Mouse (Mus musculus) thymus, postnatal 4 days (tissue): ENCODE measurements around the gene Unc5cl.

Experiments
- DNase-seq: peaks from one replicate; pipeline ENCODE4 v3.0.0; 2021

Unc5cl gene

DNA sequence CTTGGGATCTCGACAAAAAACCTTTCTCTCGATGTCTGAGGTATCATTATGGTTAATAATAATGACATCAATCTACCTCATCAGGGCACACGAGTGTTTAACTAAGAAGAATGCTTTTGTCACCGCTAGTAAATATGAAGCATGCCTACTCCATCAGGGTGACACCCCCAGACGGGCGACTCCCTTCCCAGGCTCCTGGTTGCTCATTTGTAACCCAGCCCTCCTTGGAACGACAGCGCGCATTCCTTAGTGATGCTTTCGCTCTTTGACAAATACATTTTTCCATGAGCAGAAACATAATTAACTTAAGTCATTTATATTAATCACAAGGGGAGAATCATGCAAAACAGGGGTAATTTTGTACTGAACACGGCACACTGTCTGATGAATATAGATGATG, 88.0 kb downstream of the Unc5cl start:
- no peak for DNase-seq

GRCm38 (mm10) chr17:48543301-48543765, 88.6 kb downstream of the Unc5cl start:
- DNase-seq = no peak

DNA sequence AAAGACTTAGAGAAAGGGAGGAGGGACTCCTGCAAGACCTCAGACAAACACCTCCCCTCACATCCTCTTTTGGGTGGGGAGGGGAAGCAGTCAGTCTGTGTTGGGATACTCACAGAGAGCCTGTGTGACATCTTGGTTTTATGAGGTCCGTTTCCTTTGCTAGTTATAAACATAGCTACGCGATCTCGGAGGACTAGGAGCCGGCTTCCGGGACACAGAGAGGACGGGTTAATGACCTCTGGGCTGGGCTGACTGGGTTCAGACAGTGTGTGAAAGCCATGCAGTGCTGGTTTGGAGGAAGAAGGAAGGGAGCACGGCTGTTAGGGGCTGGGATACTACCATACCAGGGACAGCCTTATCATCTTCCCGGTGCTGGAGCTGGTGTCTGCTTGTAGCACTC, 90.0 kb downstream of the Unc5cl start:
- DNase-seq = no peak

- no peak for DNase-seq
Measured at GRCm38 (mm10) chr17:48545223-48545943, 90.7 kb downstream of the Unc5cl start.

GRCm38 (mm10) chr17:48546036-48546435, 91.3 kb downstream of the Unc5cl start:
- DNase-seq = no peak

- no peak for DNase-seq
Measured at GRCm38 (mm10) chr17:48547668-48548067, 93.0 kb downstream of the Unc5cl start.

- DNase-seq = no peak
Measured at GRCm38 (mm10) chr17:48551788-48552531, 97.3 kb downstream of the Unc5cl start.

GRCm38 (mm10) chr17:48552532-48552915, 97.8 kb downstream of the Unc5cl start:
- DNase-seq = no peak

- no peak for DNase-seq
Measured at GRCm38 (mm10) chr17:48556223-48556962, 101.7 kb downstream of the Unc5cl start.

DNA sequence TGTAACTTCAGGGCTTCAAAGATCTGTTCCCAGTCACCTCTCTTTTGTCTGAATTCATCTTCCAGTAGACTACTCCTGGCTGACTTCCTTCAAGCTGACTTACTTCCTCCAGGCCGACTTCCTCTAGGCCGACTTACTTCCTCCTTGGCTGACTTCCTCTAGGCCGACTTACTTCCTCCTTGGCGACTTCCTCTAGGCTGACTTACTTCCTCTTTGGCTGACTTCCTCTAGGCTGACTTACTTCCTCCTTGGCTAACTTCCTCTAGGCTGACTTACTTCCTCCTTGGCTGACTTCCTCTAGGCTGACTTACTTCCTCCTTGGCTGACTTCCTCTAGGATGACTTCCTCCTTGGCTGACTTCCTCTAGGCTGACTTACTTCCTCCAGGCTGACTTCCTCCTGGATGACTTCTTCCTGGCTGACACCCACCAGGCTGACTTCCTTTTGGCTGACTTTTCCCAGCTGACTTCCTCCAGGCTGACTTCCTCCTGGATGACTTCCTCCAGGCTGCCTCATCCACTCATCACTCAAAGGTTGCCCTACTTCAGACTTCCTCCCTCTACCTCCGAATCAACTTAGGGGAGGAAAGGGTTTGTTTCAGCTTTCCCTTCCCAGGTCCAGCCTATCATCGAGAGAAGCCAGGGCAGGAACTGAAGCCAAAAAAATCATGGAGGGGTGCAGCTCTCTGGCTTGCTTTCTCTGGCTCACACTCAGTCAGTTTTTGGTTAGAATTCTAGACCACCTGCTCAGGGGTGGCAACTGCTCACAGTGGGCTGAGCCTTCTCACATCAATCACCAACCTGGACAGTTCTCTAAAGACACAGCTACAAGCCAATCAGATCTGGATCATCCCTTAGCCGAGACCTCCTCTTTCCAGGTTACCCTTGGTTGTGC, 103.4 kb downstream of the Unc5cl start:
- no peak for DNase-seq

GRCm38 (mm10) chr17:48564931-48565330, 110.2 kb downstream of the Unc5cl start:
- no peak for DNase-seq

GRCm38 (mm10) chr17:48569656-48570055, 115.0 kb downstream of the Unc5cl start:
- no peak for DNase-seq

DNA sequence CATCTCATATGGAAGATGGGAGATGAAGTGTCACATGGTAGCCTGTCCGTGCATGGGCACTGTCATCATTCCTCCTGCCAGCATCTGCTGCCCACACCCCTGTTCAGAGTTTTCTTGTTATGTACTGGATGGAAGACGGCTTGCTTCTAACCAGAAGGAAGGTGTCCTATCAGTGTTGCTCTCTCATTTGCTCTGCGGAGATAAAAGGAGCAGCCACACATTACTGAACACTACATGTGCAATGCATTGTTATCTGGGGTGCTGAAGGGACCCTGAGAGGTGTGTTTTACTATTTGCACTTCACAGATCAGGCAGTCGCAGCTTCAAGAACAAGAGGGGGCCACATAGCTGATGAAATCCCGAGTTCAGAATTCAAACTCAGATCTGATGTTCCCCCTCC, 126.5 kb downstream of the Unc5cl start:
- no peak for DNase-seq

DNA sequence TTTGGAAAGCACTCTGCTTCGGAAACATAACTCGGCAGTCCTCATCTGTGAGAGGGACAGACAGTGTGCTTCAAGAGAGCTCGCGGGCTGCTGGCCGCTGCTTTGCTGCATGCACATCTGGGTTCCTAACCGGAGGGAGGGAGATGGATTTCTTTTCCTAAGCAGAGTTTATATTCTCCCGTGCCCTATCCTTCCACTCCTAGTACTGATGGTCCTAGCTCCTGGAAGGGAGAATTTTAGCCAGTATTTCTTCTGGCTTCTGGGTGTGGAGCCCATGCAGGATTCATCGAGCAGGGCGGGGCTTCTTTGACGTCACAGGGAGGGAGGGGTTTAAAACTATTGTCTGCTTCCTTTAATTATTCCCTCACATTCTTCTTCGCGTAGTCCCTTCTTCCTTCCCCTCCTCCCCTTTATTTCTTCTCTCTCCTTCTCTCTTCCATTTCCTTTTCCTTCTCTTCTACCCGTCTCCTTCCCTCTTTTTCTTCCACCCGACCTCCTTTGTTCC, 127.8 kb downstream of the Unc5cl start:
- DNase-seq = no peak

DNA sequence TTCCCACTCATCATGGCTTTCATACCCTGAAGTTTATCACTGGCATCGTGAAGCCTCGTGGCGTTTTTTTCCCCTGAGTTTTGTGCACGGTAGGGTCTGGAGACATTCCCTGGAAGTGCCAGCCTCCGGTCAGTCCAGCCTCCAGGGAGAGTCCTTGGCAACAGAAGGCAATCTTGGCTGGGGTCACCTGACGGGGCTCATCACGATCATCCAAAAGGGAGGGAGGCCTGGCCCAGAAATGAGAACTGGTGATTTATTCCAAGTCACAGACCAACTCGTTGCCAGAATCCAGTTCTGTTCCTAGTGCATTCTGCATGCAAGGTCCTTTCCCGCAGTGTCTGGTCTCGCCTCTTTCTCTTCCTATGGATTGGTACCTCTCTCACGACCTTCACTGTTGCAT, 128.7 kb downstream of the Unc5cl start:
- no peak for DNase-seq

DNA sequence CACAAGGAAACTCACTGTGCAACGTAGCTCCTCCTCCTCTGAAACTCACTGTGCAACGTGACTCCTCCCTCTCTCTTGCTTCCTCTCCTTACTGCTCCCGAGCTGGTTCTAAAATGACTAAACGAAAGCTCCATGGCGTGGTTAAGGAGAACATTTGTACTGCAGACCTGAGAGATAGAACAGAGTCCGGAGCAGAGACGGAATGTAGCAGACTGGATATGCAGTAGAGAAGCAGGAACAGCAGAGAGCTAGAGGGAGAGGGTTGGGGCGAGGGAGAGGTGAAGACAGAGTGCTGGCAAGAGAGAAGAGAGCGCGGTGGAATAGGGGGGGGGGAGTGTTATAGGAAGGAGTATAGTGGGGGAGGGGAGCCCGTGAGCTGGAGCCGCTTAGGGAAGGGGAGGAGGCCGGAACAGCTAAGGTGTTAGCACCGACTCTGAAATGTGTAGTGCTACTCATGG, 131.2 kb downstream of the Unc5cl start:
- peak; percentile 40 for DNase-seq

GRCm38 (mm10) chr17:48588674-48589073, 134.0 kb downstream of the Unc5cl start:
- no peak for DNase-seq
